Mouse (Mus musculus) forebrain, postnatal 0 days (tissue): ENCODE measurements around the gene Acaca. TPM values are rescaled to one million over a fixed set of nuclear protein-coding genes. Genes with fewer than 3 reads are reported as not detected.

Experiments used
- ATAC-seq: fragments of 200-750 bp; cut with Nextera tagmentation; 2 replicates; pipeline ENCODE4 v1.8.0; 2017; ENCODE audit warnings: mild to moderate bottlenecking, moderate library complexity
- DNase-seq: peaks from one replicate; pipeline ENCODE4 v3.0.0-alpha.2; 2015
- H3K27ac ChIP-seq: fragments of 300-500 bp; sonication (generic); 2 replicates; pipeline ENCODE4 v1.5.1; 2014; ENCODE audit warnings: low read depth, mild to moderate bottlenecking, antibody characterized with exemption, low read length, moderate library complexity, mixed read lengths
- H3K27me3 ChIP-seq: fragments of 300-500 bp; sonication (generic); 2 replicates; pipeline ENCODE4 v1.6.1; 2014; ENCODE audit warnings: mild to moderate bottlenecking, low read length, mixed read lengths; ENCODE audit not compliant: insufficient read depth
- H3K36me3 ChIP-seq: fragments of 300-500 bp; sonication (generic); 2 replicates; pipeline ENCODE4 v1.6.1; 2014; ENCODE audit warnings: mild to moderate bottlenecking, moderate library complexity; ENCODE audit not compliant: insufficient read depth
- H3K4me1 ChIP-seq: fragments of 300-500 bp; sonication (generic); 2 replicates; pipeline ENCODE4 v1.6.1; 2014; ENCODE audit warnings: antibody characterized with exemption; ENCODE audit not compliant: insufficient read depth
- H3K4me2 ChIP-seq: fragments of 300-500 bp; sonication (generic); 2 replicates; pipeline ENCODE4 v1.6.1; 2014; ENCODE audit warnings: low read depth, mild to moderate bottlenecking, moderate library complexity
- H3K4me3 ChIP-seq: fragments of 300-500 bp; sonication (generic); 2 replicates; pipeline ENCODE4 v1.5.1; 2014; ENCODE audit warnings: low read depth, low read length, mixed read lengths
- H3K9ac ChIP-seq: fragments of 300-500 bp; sonication (generic); 2 replicates; pipeline ENCODE4 v1.6.1; 2014; ENCODE audit warnings: mild to moderate bottlenecking
- H3K9me3 ChIP-seq: fragments of 300-500 bp; sonication (generic); 2 replicates; pipeline ENCODE4 v1.6.1; 2016; ENCODE audit warnings: low read length
- CTCF ChIP-seq: sonication (generic); IDR thresholded peaks from 2 replicates; pipeline ENCODE4 v1.5.1; 2016; ENCODE audit warnings: antibody characterized with exemption, control low read depth, low read depth
- whole genome bisulfite sequencing: fragments of 180-500 bp; shearing (Covaris S2); extraction: QIAGEN DNeasy Blood & Tissue Kit; methylation state at CpG from one replicate; pipeline ENCODE4 v1.1.7; 2014; 5-methylcytosine and 5-hydroxymethylcytosine counted together
- polyA plus RNA-seq: library from polyadenylated mRNA; unstranded; fragments of >200 nt; fragmentation: Nextera tagmentation; extraction: Ambion mirVana; gene quantifications from 2 replicates; pipeline ENCODE4 v1.2.1, GENCODE M21; 2015
- total RNA-seq: library from RNA; depleted of rRNA; stranded (reverse); fragments of >200 nt; gene quantifications from 2 replicates; pipeline ENCODE4 v1.2.3, GENCODE M21; 2014

Acaca gene
- total and polyA plus RNA-seq, 2 experiments from 2014 or later: 16.5 to 200 TPM

DNA sequence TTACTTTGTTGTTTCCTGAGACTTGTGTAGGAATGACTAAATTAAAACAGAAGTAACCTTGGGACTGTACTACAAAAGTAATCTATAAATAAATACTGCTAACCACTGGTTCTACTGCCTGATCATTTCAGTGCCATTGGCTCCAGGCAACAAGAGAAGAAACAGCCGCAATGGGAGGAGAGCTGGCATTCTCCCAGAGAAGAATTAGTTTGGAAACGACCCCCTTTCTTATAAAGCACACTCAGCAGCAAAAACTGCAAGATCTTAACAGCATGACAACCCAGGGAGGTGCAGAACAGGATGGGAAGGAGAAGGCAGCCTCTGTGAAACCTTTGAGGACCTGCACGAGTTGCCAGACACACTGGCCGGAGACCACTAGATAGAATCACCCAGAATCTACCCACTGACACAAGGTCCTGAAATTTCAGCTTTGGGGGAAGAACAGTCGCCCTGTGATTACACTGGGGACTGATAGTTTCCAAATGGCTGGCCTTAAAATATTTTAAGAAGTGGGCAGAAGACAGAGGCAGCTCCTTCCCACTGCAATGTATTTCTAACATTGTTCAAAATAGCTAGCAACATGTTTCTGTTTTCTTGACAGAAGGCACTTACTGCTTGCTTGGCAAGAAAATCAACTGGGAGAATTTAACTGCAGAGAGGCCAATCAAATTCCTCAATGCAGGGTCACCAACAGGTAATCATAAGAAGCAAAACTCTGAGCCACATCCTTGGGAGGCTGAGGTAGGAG, 32.0 kb upstream of the Acaca start:
- DNase-seq: peak; percentile 12
- no peak overlapping the region for H3K4me3 ChIP-seq
- WGBS: 53% methylated on average over 5 of the region's 5 CpGs
- H3K27me3 ChIP-seq: no peaks in the 10 kb centered on the region
- H3K36me3 ChIP-seq: peaks cover 28% of the 10 kb centered on the region
- ATAC-seq: no peak
- H3K4me1 ChIP-seq: no peaks in the 10 kb centered on the region
- no peaks in the 10 kb centered on the region for H3K9me3 ChIP-seq
- peak overlapping the region; percentile 47; the same call in 1 of the 2 replicates for H3K27ac ChIP-seq
- no peak overlapping the region for H3K9ac ChIP-seq
- no peak for TF ChIP-seq CTCF
- H3K4me2 ChIP-seq: no peak overlapping the region

DNA sequence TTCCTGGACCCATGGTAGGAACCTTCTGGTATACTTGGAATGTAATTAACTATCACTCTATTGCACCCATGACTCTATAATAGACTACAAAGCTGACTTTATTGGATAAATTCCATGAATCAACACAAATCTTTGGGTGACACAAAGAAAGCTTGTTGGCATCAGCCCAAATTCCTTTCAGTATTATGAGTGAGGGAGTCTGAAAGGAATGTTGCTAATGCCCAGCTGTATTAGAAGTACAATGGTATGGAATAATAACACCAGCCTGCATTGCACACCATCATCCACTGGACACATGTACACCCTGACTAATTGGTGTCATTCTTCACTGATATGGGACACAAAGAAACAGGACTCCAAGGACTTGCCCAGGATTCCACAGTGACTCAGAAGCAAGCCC, 28.3 kb upstream of the Acaca start:
- Histone ChIP-seq H3K4me3 (no peak overlapping the region), H3K4me1 (no peaks in the 10 kb centered on the region), H3K9ac (no peak overlapping the region), H3K27ac (no peak overlapping the region), H3K27me3 (no peaks in the 10 kb centered on the region), H3K36me3 (peaks cover 51% of the 10 kb centered on the region), H3K4me2 (no peak overlapping the region), H3K9me3 (no peaks in the 10 kb centered on the region)
- DNase-seq (no peak), ATAC-seq (no peak)
- no peak for TF ChIP-seq CTCF

DNA sequence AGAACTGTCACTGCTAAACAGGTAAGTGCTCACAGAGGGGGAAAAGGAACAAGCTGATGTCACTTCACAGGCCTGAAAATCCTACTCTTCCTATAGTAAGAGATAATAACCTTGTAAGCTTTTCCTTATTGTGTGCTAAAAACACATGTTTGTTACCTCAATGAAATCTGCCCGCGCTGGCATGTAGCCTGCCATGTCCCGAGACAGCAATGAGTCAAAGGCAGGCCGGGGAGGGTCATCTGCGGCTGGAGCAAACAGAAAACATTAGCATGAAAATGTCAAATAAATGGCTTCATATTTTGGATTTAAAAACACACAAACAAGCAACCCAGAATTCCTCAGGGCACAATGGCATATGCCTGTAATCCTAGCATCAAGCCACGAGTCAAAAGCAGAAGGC, 25.4 kb upstream of the Acaca start:
- H3K27ac ChIP-seq: no peak overlapping the region
- H3K27me3 ChIP-seq: no peaks in the 10 kb centered on the region
- TF ChIP-seq CTCF: no peak
- peaks cover 68% of the 10 kb centered on the region for H3K36me3 ChIP-seq
- no peaks in the 10 kb centered on the region for H3K4me1 ChIP-seq
- H3K9ac ChIP-seq: no peak overlapping the region
- no peak overlapping the region for H3K4me2 ChIP-seq
- DNase-seq: no peak
- no peak overlapping the region for H3K4me3 ChIP-seq
- ATAC-seq: no peak
- H3K9me3 ChIP-seq: no peaks in the 10 kb centered on the region
- 95% methylated on average over 6 of the region's 6 CpGs for WGBS

DNA sequence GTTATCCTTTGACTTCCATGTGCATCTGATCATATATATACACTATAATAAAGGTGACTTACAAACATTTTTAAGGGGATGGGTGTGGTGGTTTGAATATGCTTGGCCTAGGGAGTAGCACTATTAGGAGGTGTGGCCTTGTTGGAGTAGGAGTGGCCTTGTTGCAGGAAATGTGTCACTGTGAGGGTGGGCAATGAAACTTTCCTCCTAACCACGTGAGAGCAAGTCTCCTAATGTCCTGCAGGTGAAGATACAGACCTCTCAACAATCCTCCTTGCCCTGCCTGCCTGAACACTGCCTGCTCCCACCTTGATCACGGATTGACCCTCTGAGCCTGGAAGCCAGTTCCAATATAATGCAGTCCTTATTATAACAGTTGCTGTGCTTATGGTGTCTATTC, 22.3 kb upstream of the Acaca start:
- WGBS: 59% methylated on average over 2 of the region's 2 CpGs
- H3K9me3 ChIP-seq: no peaks in the 10 kb centered on the region
- H3K4me3 ChIP-seq: no peak overlapping the region
- no peak for TF ChIP-seq CTCF
- H3K4me2 ChIP-seq: no peak overlapping the region
- H3K9ac ChIP-seq: no peak overlapping the region
- H3K4me1 ChIP-seq: no peaks in the 10 kb centered on the region
- H3K36me3 ChIP-seq: peaks cover 72% of the 10 kb centered on the region
- DNase-seq (no peak), ATAC-seq (no peak)
- no peaks in the 10 kb centered on the region for H3K27me3 ChIP-seq
- H3K27ac ChIP-seq: no peak overlapping the region

DNA sequence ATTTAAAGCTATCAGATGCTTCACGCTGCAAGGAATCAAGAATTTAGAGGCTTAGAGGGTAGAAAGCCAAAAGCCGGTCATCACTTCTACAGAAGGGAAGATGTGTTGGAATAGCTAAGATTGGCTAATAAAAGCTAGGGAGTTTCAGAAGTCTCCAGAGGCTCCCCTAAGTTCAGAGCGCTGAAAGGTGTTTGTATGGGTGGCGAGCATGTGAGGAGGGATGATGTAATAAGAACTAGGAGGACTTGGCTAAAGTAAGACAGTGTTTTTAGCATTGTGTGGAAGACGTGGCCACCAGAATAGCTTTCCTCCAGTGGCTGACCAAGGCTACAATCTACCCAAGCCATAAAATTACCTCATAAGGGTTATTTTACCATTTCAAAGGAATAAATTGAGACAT, 15.8 kb upstream of the Acaca start:
- no peak overlapping the region for H3K9ac ChIP-seq
- no peak overlapping the region for H3K4me3 ChIP-seq
- H3K4me2 ChIP-seq: no peak overlapping the region
- no peaks in the 10 kb centered on the region for H3K27me3 ChIP-seq
- no peaks in the 10 kb centered on the region for H3K9me3 ChIP-seq
- ATAC-seq: no peak
- no peaks in the 10 kb centered on the region for H3K4me1 ChIP-seq
- no peak for TF ChIP-seq CTCF
- peaks cover 47% of the 10 kb centered on the region for H3K36me3 ChIP-seq
- WGBS: 89% methylated on average over 5 of the region's 5 CpGs
- DNase-seq: no peak
- no peak overlapping the region for H3K27ac ChIP-seq

DNA sequence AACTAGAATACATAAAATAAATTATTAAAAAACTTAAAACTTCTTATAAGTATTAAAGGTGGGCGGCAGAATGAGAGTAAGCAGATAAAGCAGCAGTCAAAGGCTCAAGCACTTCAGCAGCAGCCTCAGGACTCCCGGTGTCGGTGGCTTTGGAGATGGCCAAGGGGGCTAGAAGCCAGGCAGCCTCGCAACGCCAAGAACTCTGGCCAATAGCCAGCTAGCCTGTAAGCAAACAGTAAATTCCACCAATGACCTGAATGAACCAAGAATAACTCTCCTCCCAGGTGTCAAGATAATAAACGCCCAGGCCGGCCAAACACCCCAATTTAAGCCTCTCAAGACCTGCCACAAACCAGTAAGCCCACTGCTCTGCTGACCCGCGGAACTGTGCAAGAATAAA, 13.8 kb upstream of the Acaca start:
- Histone ChIP-seq H3K4me2 (no peak overlapping the region), H3K27me3 (no peaks in the 10 kb centered on the region), H3K27ac (no peak overlapping the region), H3K4me1 (no peaks in the 10 kb centered on the region), H3K4me3 (no peak overlapping the region), H3K9ac (no peak overlapping the region), H3K9me3 (no peaks in the 10 kb centered on the region), H3K36me3 (peaks cover 50% of the 10 kb centered on the region)
- no peak for DNase-seq
- no peak for TF ChIP-seq CTCF
- ATAC-seq: no peak
- 86% methylated on average over 9 of the region's 9 CpGs for WGBS

DNA sequence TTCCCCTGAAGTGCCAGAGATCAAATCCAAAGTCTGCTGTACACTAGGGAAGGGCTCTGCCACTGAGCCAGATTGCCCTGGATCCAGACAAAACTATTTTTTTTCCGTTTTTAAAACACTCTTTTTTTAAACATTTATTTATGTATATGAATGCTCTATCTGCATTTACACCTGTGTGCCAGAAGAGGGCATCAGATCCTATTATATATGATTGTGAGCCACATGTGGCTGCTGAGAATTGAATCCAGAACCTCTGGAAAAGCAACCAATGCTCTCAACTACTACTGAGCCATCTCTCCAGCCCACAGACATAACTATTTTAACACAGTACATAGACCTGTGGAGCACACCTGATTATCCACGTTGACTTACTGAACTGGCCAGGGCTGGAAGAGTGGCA, 13.3 kb upstream of the Acaca start:
- Histone ChIP-seq H3K36me3 (peaks cover 56% of the 10 kb centered on the region), H3K27me3 (no peaks in the 10 kb centered on the region), H3K4me3 (no peak overlapping the region), H3K27ac (no peak overlapping the region), H3K9ac (no peak overlapping the region), H3K9me3 (no peaks in the 10 kb centered on the region), H3K4me2 (no peak overlapping the region), H3K4me1 (no peaks in the 10 kb centered on the region)
- WGBS: 67% methylated on average over 2 of the region's 2 CpGs
- ATAC-seq (no peak), DNase-seq (no peak)
- TF ChIP-seq CTCF: peak; percentile 46
